Mouse (Mus musculus): ENCODE data around the gene Hpca.

Gene Hpca

DNA sequence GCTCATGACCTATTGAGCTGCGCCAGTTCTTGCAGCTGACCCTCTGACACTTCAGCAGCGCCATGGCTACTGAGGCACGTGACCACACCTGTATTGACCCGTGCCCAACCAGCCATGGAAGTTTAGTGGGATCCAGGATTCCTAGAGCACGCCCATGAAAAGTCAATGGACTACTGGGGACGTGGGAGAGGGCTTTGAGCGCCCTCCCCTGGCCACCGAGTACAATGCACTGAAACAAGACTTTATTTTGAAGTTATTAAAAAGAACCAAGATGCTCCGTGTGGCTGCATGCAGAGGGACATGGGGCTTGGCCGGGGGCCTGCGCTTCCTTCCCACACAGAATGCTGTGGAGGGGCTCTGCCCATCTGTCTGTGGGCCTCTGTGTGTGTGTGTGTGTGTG lies 10.5 kb downstream of the Hpca start:
- in situ Hi-C loops (cut with MboI, MseI), result no loop called here

DNA sequence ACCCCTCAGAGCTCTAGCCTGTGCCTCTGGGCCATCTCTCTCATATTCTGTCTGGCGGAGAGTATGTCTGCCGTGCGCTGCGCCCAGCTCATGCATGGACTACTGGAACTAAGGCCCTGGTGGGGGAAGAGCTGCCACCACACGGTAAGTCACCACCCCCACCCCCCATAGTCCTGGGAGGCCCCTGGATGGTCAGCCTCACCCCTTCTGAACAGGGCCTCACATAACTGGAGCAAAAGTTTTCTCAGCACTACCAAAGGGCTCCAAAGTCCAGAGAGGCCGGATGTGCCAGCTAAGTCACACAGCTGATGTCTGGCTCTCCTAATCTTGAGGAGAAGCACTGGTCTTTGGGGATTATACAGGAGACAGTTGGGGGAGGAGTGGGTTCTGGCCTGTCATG lies 11.0 kb downstream of the Hpca start:
- in situ Hi-C loops (cut with MboI, MseI), result no loop called here

- in situ Hi-C loops (cut with MboI, MseI), result no loop called here
These were observed 13.2 kb downstream of the Hpca start for GRCm38 (mm10) chr4:129108624-129109023.

DNA sequence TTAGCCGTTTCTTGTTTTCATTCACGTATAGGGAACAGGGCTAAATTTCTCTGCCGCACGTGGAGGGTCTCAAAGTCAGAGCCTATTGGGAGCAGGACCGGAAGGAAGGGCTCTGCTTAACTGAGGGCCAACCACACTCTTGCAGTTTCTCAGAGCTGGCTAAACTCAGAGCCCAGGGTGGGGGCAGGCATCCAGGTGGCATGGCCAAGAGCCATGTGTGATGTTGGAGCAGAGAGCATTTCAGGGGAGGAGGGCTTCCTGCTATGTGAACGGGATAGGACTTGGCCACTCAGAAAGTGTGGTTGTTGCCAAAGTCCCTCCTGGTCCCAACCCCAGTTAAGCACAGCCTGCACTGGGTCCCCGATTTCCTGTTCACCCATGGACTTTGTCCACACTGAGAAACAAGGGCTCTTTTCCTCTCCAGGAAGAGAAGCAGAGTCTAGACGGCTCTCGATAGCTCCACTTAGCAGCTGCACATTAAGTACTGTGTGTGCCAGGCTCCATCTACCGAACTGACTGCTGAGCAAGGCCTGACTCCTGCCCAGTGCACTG lies 14.4 kb downstream of the Hpca start:
- in situ Hi-C loops (cut with MboI, MseI), result no loop called here

- in situ Hi-C loops (cut with MboI, MseI), result no loop called here
These were observed 15.8 kb downstream of the Hpca start for GRCm38 (mm10) chr4:129106073-129106472.

GRCm38 (mm10) chr4:129105356-129105755 lies 16.5 kb downstream of the Hpca start, which contains the start of gene Tmem54:
Gene Tmem54 (plus strand): TSS chr4:129105548.
- in situ Hi-C loops (cut with MboI, MseI), result no loop called here

DNA sequence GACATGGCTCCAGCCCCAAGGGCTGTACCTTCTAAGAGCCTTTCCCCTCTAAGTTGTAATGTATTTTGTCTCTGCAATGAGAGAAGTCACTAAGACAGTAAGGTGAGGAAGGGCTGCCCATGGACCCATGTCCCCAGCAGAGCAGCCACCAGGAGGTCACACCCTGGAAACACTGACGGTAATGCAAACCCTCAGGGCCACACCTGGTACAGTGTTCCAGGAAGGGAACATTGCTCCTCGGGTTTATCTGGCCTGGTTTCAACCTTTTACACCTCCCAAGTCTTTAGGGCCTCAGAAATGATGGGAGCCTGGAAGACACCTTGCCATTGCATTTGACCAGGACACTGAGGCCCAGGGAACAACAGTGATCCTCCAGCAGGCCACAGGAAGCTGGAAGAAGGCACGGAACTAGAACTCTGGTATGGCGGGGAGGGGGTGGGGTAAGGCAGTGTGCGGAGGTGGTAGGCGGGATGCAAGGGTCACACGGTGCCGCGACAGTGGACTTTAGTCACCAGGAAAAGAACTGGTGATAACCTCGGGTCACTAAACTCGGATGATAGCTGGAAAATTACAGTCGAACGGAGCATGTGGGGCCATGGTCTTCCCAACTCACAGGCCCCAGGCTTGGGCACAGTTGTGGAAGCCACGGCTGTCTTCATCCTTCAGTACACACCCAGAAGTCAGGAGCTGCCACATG lies 19.6 kb downstream of the Hpca start:
- in situ Hi-C loops (cut with MboI, MseI), result no loop called here

GRCm38 (mm10) chr4:129097006-129097405 lies 24.8 kb downstream of the Hpca start:
- in situ Hi-C loops (cut with MboI, MseI), result no loop called here

- in situ Hi-C loops (cut with MboI, MseI), result no loop called here
These were observed 26.6 kb downstream of the Hpca start for GRCm38 (mm10) chr4:129095276-129095675.

DNA sequence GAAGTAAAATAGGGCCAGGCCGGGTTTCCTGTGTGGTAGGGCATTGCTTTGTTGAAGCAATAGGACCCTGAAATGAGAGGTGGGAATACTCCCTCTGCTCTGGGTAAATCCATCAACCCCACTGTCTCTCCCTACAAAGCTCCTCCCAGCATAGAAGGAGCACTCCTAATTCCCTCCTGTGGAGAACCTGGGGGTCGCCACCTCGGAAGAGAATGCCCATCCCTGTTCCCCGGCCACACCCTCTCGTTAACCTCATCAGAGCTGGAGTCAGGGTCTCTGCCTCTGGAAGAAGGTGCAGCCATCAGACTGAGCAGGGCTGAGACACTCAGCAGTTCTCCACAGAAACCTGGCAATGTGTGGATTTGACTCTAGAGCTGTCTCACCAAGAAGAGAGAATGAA lies 34.0 kb downstream of the Hpca start:
- in situ Hi-C loops (cut with MboI, MseI), result loop anchor here (5.0 kb wide), 1 partner anchor 121 kb away; no protein-coding TSS in a partner anchor

DNA sequence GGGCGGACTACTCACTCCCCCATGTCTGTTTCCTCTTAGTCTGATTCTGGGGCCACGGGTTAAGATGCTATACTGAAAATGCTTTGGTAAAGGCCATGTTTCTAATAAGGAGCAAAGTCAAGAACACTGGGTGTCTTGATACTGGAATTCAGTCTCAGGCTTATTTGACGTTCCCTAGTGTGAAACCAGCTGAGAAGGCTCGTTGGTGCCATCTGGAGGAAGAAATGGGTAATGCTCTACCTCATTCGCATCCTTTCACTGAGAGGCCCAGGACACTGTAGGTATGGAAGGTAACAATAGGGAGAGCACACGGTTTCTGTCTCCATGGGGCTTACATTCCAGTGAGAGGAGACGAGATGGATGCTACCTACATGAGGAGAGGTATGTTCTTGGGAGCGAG lies 35.8 kb downstream of the Hpca start:
- in situ Hi-C loops (cut with MboI, MseI), result loop anchor here (5.0 kb wide), 1 partner anchor 119 kb away; no protein-coding TSS in a partner anchor

GRCm38 (mm10) chr4:129084896-129085295 lies 36.9 kb downstream of the Hpca start:
- in situ Hi-C loops (cut with MboI, MseI), result loop anchor here (5.0 kb wide), 1 partner anchor 118 kb away; no protein-coding TSS in a partner anchor

DNA sequence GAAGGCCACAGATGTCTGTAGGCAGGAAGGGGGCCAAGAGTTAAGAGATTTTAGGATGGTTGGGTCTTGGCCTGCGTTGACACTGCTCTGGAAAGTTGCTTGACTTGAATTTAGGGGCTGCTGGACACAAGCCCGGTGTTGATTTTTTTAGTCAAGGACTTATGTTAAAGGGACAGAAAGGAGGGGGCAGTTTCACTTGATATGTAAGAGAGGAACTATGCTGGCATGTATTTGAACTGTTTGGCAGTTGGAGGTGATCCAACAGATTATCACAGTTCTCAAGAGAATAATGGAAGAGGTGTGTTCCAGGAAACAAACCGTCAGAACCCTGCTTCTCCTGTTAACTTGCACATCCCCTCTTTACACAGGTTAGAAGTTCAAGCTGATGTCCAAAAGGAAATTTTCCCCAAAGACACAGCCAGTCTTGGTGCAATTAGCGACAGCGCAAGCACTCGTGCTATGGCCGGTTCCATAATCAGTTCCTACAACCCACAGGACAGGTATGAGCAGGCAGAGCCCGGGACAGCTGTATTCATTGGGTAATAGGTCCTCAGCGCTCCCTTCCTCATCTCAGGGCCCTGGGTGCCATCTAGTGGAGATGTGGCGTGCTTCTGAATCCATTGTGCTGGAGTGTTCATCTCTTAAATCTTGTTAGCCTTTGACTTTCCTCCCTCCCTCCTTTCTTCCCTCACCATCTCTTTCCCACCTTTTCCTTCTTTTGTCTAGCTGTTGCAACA lies 39.3 kb downstream of the Hpca start:
- in situ Hi-C loops (cut with MboI, MseI), result no loop called here

DNA sequence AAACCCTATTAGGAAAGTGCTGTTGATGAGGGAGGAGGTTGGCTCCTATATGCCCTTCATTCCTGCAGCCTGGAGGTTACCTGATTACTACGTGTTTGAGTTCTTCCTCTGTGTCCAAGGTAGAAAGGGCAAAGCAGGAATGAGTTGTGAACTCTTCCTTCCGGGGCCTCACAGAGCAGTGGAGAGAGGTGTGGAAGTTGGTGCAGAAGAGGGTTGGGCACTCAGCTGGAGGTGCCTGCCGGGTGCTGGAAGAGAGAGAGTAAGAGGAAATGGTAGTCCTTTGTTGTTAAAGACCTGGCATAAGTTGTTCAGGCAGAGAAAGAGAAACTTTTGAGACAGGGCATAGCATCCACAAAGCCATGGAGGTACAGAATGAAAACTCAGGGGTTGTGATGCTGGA lies 39.9 kb downstream of the Hpca start:
- in situ Hi-C loops (cut with MboI, MseI), result no loop called here

DNA sequence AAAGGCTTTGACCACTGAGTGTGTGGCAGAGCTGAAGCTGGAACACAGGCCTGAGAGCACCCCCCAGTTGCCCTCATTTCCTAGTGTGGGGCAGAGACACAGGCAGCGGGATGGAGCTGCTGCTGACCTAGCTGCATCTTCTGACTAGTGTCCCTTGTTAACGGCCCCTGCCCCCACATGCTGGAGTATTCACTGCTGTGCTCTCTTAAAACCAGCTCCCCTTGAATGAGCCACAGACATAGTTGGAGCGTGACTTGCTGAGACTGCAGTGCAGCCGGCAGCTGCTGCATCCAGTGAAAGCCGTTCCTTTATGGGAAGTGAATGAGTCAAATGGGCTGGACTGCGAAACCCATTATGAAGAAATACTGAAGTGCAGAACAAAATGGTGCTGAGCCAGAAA lies 40.3 kb downstream of the Hpca start:
- in situ Hi-C loops (cut with MboI, MseI), result no loop called here

GRCm38 (mm10) chr4:129081041-129081440 lies 40.8 kb downstream of the Hpca start:
- in situ Hi-C loops (cut with MboI, MseI), result no loop called here

- in situ Hi-C loops (cut with MboI, MseI), result no loop called here
These were observed 42.7 kb downstream of the Hpca start for GRCm38 (mm10) chr4:129079126-129079525.

DNA sequence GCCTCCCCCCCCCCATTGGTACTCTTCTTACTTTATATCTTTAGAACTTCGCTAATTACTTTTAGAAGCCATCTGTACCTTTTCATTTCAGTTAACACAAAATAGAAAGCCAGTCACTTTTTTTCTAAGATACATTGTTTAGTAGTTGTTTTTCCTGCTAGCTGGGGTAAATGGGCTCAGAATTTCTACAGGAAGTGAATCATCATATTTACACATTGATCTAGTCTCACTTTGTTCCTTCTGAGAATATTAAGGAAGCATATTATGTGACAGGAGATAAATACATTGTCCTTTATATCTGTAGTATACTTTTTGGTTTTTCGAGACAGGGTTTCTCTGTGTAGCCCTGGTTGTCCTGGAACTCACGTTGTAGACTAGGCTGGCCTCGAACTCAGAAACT lies 53.0 kb downstream of the Hpca start:
- in situ Hi-C loops (cut with MboI, MseI), result loop anchor here (25.0 kb wide), 1 partner anchor 1843 kb away; the partner anchor contains the start of gene Laptm5

- in situ Hi-C loops (cut with MboI, MseI), result loop anchor here (25.0 kb wide), 1 partner anchor 1844 kb away; the partner anchor contains the start of gene Laptm5
These were observed 54.0 kb downstream of the Hpca start for GRCm38 (mm10) chr4:129067638-129068415.

GRCm38 (mm10) chr4:129065688-129066236 lies 56.1 kb downstream of the Hpca start:
- in situ Hi-C loops (cut with MboI, MseI), result loop anchor here (25.0 kb wide), 1 partner anchor 1847 kb away; the partner anchor contains the start of gene Laptm5

Data from T-helper 2 cell (primary cell).